Mouse (Mus musculus): ENCODE data around the gene Taf6l. TPM values are rescaled to one million over a fixed set of nuclear protein-coding genes. Genes with fewer than 3 reads are reported as not detected.
A peak's percentile ranks its signal among the peaks of the same experiment; 100 is the strongest.

Taf6l gene
- total RNA-seq, 1 experiment = 29.4 TPM

GRCm38 (mm10) chr19:8756635-8757387 is 29.4 kb downstream of the Taf6l start, which contains the start of gene Nxf1:
TSS of gene Nxf1 (plus strand) at chr19:8757073.
- in situ Hi-C loops (cut with MboI; ENCODE audit: low sequenced_read_pairs in 2 of 2, unreplicated experiment in 2 of 2) = no loop called here
- Histone ChIP-seq H3K9me3 (ENCODE audit: control insufficient read depth, insufficient read depth, low read depth, low read length) (no peaks in the 10 kb centered on the region), H3K4me3 (ENCODE audit: insufficient read depth in 1 of 2, low read depth in 1 of 2, low read length in 2 of 2, poor library complexity in 1 of 2, severe bottlenecking in 1 of 2) (peak within 1 kb of the TSS; percentile 93 to 95), H3K27ac (ENCODE audit: insufficient read depth, low read depth, low read length, poor library complexity, severe bottlenecking) (peak within 1 kb of the TSS; percentile 89), H3K9ac (ENCODE audit: insufficient read depth, low read depth, low read length, poor library complexity, severe bottlenecking) (peak within 1 kb of the TSS; percentile 96), H3K4me1 (ENCODE audit: control insufficient read depth in 2 of 2, insufficient read depth in 2 of 2, low read length in 2 of 2, poor library complexity in 1 of 2) (no peaks in the 10 kb centered on the region), H3K36me3 (ENCODE audit: control insufficient read depth, insufficient read depth, low read length, poor library complexity, severe bottlenecking) (peaks cover 12% of the 10 kb centered on the region)
- peak; percentile 86 for DNase-seq (ENCODE audit: low read depth, low spot score)
- TF ChIP-seq ZNF384 (IDR thresholded peaks at IDR 0.05; ENCODE audit: low read depth, low read length) (no peak), ZC3H11A (IDR thresholded peaks at IDR 0.05; ENCODE audit: borderline replicate concordance, low read depth, low read length) (no peak), MAFK (IDR thresholded peaks at IDR 0.05; ENCODE audit: insufficient read depth, low read depth, low read length) (no peak), HCFC1 (IDR thresholded peaks at IDR 0.05; ENCODE audit: borderline replicate concordance, insufficient read depth, low read length) (no peak; the same call in 1 of the 2 replicates)

- Histone ChIP-seq H3K9me3 (ENCODE audit: control insufficient read depth, insufficient read depth, low read depth, low read length) (no peaks in the 10 kb centered on the region), H3K27ac (ENCODE audit: insufficient read depth, low read depth, low read length, poor library complexity, severe bottlenecking) (no peak overlapping the region), H3K9ac (ENCODE audit: insufficient read depth, low read depth, low read length, poor library complexity, severe bottlenecking) (no peak overlapping the region), H3K36me3 (ENCODE audit: control insufficient read depth, insufficient read depth, low read length, poor library complexity, severe bottlenecking) (peaks cover 13% of the 10 kb centered on the region), H3K4me1 (ENCODE audit: control insufficient read depth in 2 of 2, insufficient read depth in 2 of 2, low read length in 2 of 2, poor library complexity in 1 of 2) (no peaks in the 10 kb centered on the region), H3K4me3 (ENCODE audit: insufficient read depth in 1 of 2, low read depth in 1 of 2, low read length in 2 of 2, poor library complexity in 1 of 2, severe bottlenecking in 1 of 2) (no peak overlapping the region)
- TF ChIP-seq CHD2 (IDR thresholded peaks at IDR 0.05; ENCODE audit: low read depth, low read length) (no peak), MAFK (IDR thresholded peaks at IDR 0.05; ENCODE audit: insufficient read depth, low read depth, low read length) (no peak)
- DNase-seq (ENCODE audit: low read depth, low spot score) = no peak
- in situ Hi-C loops (cut with MboI; ENCODE audit: low sequenced_read_pairs in 2 of 2, unreplicated experiment in 2 of 2) = no loop called here
Observed at GRCm38 (mm10) chr19:8755652-8756051, 30.6 kb downstream of the Taf6l start.

- H3K4me3 ChIP-seq (ENCODE audit: insufficient read depth in 1 of 2, low read depth in 1 of 2, low read length in 2 of 2, poor library complexity in 1 of 2, severe bottlenecking in 1 of 2) = no peak overlapping the region
- H3K9ac ChIP-seq (ENCODE audit: insufficient read depth, low read depth, low read length, poor library complexity, severe bottlenecking) = no peak overlapping the region
- TF ChIP-seq ZNF384 (IDR thresholded peaks at IDR 0.05; ENCODE audit: low read depth, low read length) = peak; percentile 96
- TF ChIP-seq MAFK (IDR thresholded peaks at IDR 0.05; ENCODE audit: insufficient read depth, low read depth, low read length) = no peak
- TF ChIP-seq ZC3H11A (IDR thresholded peaks at IDR 0.05; ENCODE audit: borderline replicate concordance, low read depth, low read length) = 0 out of 2 replicates have a peak, but pooled peaks have one; percentile 2
- no peak for TF ChIP-seq CHD2 (IDR thresholded peaks at IDR 0.05; ENCODE audit: low read depth, low read length)
- no peak for TF ChIP-seq HCFC1 (IDR thresholded peaks at IDR 0.05; ENCODE audit: borderline replicate concordance, insufficient read depth, low read length)
- H3K27ac ChIP-seq (ENCODE audit: insufficient read depth, low read depth, low read length, poor library complexity, severe bottlenecking) = no peak overlapping the region
- no peaks in the 10 kb centered on the region for H3K4me1 ChIP-seq (ENCODE audit: control insufficient read depth in 2 of 2, insufficient read depth in 2 of 2, low read length in 2 of 2, poor library complexity in 1 of 2)
- H3K36me3 ChIP-seq (ENCODE audit: control insufficient read depth, insufficient read depth, low read length, poor library complexity, severe bottlenecking) = peaks cover 19% of the 10 kb centered on the region
- no peaks in the 10 kb centered on the region for H3K9me3 ChIP-seq (ENCODE audit: control insufficient read depth, insufficient read depth, low read depth, low read length)
- in situ Hi-C loops (cut with MboI; ENCODE audit: low sequenced_read_pairs in 2 of 2, unreplicated experiment in 2 of 2) = no loop called here
- no peak for DNase-seq (ENCODE audit: low read depth, low spot score)
Observed at GRCm38 (mm10) chr19:8747368-8747767, 38.8 kb downstream of the Taf6l start.

GRCm38 (mm10) chr19:8745382-8745781 is 40.8 kb downstream of the Taf6l start:
- Histone ChIP-seq H3K4me3 (ENCODE audit: insufficient read depth in 1 of 2, low read depth in 1 of 2, low read length in 2 of 2, poor library complexity in 1 of 2, severe bottlenecking in 1 of 2) (no peak overlapping the region), H3K27ac (ENCODE audit: insufficient read depth, low read depth, low read length, poor library complexity, severe bottlenecking) (no peak overlapping the region), H3K36me3 (ENCODE audit: control insufficient read depth, insufficient read depth, low read length, poor library complexity, severe bottlenecking) (peaks cover 21% of the 10 kb centered on the region), H3K9me3 (ENCODE audit: control insufficient read depth, insufficient read depth, low read depth, low read length) (no peaks in the 10 kb centered on the region), H3K4me1 (ENCODE audit: control insufficient read depth in 2 of 2, insufficient read depth in 2 of 2, low read length in 2 of 2, poor library complexity in 1 of 2) (no peaks in the 10 kb centered on the region), H3K9ac (ENCODE audit: insufficient read depth, low read depth, low read length, poor library complexity, severe bottlenecking) (no peak overlapping the region)
- in situ Hi-C loops (cut with MboI; ENCODE audit: low sequenced_read_pairs in 2 of 2, unreplicated experiment in 2 of 2) = no loop called here
- DNase-seq (ENCODE audit: low read depth, low spot score) = no peak
- TF ChIP-seq ZC3H11A (IDR thresholded peaks at IDR 0.05; ENCODE audit: borderline replicate concordance, low read depth, low read length) (no peak), MAFK (IDR thresholded peaks at IDR 0.05; ENCODE audit: insufficient read depth, low read depth, low read length) (no peak), CHD2 (IDR thresholded peaks at IDR 0.05; ENCODE audit: low read depth, low read length) (no peak), HCFC1 (IDR thresholded peaks at IDR 0.05; ENCODE audit: borderline replicate concordance, insufficient read depth, low read length) (no peak), ZNF384 (IDR thresholded peaks at IDR 0.05; ENCODE audit: low read depth, low read length) (no peak)

Measured in ES-E14 (cell line).